Mouse (Mus musculus) liver, postnatal 0 days (tissue): ENCODE measurements around the gene 2210016L21Rik. TPM values are rescaled to one million over a fixed set of nuclear protein-coding genes. Genes with fewer than 3 reads are reported as not detected.
A peak's percentile ranks its signal among the peaks of the same experiment; 100 is the strongest.

Experiments
- ATAC-seq: fragments of 200-750 bp; cut with Nextera tagmentation; 2 replicates; pipeline ENCODE4 v1.8.0; 2017; ENCODE audit warnings: mild to moderate bottlenecking, moderate library complexity
- DNase-seq: peaks from one replicate; pipeline ENCODE4 v3.0.0-alpha.2; 2016
- H3K27ac ChIP-seq: fragments of 300-500 bp; sonication (generic); 2 replicates; pipeline ENCODE4 v1.5.1; 2014; ENCODE audit warnings: antibody characterized with exemption, moderate library complexity, mild to moderate bottlenecking, low read depth
- H3K27me3 ChIP-seq: fragments of 300-500 bp; sonication (generic); 2 replicates; pipeline ENCODE4 v1.6.1; 2014; ENCODE audit warnings: low read length, control low read depth, mixed read lengths; ENCODE audit not compliant: insufficient read depth
- H3K36me3 ChIP-seq: fragments of 300-500 bp; sonication (generic); replicated peaks from 2 replicates; pipeline ENCODE4 v1.6.1; 2014; ENCODE audit warnings: mild to moderate bottlenecking, control low read depth, low read length, moderate library complexity, mixed read lengths; ENCODE audit not compliant: insufficient read depth
- H3K4me1 ChIP-seq: fragments of 300-500 bp; sonication (generic); 2 replicates; pipeline ENCODE4 v1.6.1; 2014; ENCODE audit warnings: antibody characterized with exemption, mild to moderate bottlenecking, control low read depth; ENCODE audit not compliant: insufficient read depth
- H3K4me2 ChIP-seq: fragments of 300-500 bp; sonication (generic); 2 replicates; pipeline ENCODE4 v1.6.1; 2014; ENCODE audit warnings: low read depth, mild to moderate bottlenecking, low read length, moderate library complexity, mixed read lengths
- H3K4me3 ChIP-seq: fragments of 300-500 bp; sonication (generic); 2 replicates; pipeline ENCODE4 v1.5.1; 2014; ENCODE audit warnings: low read depth, low read length
- H3K9ac ChIP-seq: fragments of 300-500 bp; sonication (generic); replicated peaks from 2 replicates; pipeline ENCODE4 v1.6.1; 2014; ENCODE audit warnings: mild to moderate bottlenecking, moderate library complexity
- H3K9me3 ChIP-seq: fragments of 300-500 bp; sonication (generic); 2 replicates; pipeline ENCODE4 v1.6.1; 2016; ENCODE audit warnings: mild to moderate bottlenecking, control low read depth, low read length, mixed read lengths
- CTCF ChIP-seq: sonication (generic); IDR thresholded peaks from 2 replicates; pipeline ENCODE4 v1.5.1; 2016; ENCODE audit warnings: antibody characterized with exemption, low read depth
- EP300 ChIP-seq: IDR thresholded peaks from 2 replicates; pipeline ENCODE4 v1.6.1; 2016; ENCODE audit warnings: antibody characterized with exemption, low read depth, mild to moderate bottlenecking
- WGBS: fragments of 180-500 bp; shearing (Covaris S2); extraction: QIAGEN DNeasy Blood & Tissue Kit; methylation state at CpG from one replicate; pipeline ENCODE4 v1.1.7; 2014; ENCODE audit not compliant: insufficient replicate concordance; 5-methylcytosine and 5-hydroxymethylcytosine counted together
- polyA plus RNA-seq: library from polyadenylated mRNA; unstranded; fragments of >200 nt; fragmentation: Nextera tagmentation; extraction: Ambion mirVana; gene quantifications from 2 replicates; pipeline ENCODE4 v1.2.1, GENCODE M21; 2015

2210016L21Rik gene
- polyA plus RNA-seq, 1 experiment from 2014 or later: 15.3 TPM

DNA sequence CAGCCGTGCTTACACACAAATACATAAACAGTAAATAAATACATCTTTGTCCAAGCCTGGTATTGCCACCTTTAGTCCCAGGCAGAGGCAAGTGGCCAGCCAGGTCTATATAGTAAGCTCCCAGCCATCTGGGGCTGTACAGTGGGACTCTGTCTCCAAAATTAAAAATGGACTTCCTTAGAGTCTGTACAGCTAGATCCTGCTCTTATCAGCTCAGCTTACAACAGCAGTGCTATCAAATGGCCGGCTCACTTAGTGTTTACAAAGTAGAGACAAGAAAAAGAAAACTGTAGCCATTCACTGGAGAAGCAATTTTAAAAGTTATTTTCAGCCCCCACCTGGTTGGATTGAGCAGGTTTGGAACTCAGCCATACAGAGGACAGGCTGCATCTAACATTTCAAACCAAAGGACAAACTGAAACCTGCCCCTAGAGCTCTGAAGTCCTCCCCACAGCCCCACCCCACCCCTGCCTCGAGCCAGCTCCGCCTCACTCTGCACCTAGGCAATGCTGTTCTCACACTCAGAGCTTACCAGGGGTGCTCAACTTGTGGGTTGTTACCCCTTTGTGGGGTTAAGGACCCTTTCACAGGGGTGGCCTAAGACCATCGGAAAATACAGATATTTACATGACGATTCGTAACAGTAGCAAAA is 22.5 kb downstream of the 2210016L21Rik start:
- Histone ChIP-seq H3K4me1 (peaks cover 16% of the 10 kb centered on the region), H3K4me3 (no peak overlapping the region), H3K9ac (peak overlapping the region; percentile 34), H3K27me3 (no peaks in the 10 kb centered on the region), H3K4me2 (peak overlapping the region; percentile 61), H3K9me3 (no peaks in the 10 kb centered on the region), H3K36me3 (peaks cover 7% of the 10 kb centered on the region; the same call in 1 of the 2 replicates), H3K27ac (peak overlapping the region; percentile 70)
- peak; percentile 63 for ATAC-seq
- peak; percentile 51 for DNase-seq
- WGBS: 36% methylated on average over 7 of the region's 7 CpGs
- TF ChIP-seq CTCF (no peak), EP300 (no peak)

GRCm38 (mm10) chr5:114964967-114965898 is 23.3 kb downstream of the 2210016L21Rik start:
- WGBS: 36% methylated on average over 17 of the region's 17 CpGs
- no peak for DNase-seq
- peak overlapping the region; percentile 34 for H3K9ac ChIP-seq

GRCm38 (mm10) chr5:114967523-114968268 is 25.7 kb downstream of the 2210016L21Rik start:
- no peak overlapping the region for H3K4me3 ChIP-seq

More at GRCm38 (mm10) chr5:114964967-114965898, 23.3 kb downstream of the 2210016L21Rik start:
- Histone ChIP-seq H3K4me3 (no peak overlapping the region), H3K27me3 (no peaks in the 10 kb centered on the region), H3K36me3 (no peaks in the 10 kb centered on the region), H3K4me1 (peaks cover 16% of the 10 kb centered on the region), H3K9me3 (no peaks in the 10 kb centered on the region), H3K27ac (peak overlapping the region; percentile 70), H3K4me2 (peak overlapping the region; percentile 61)
- TF ChIP-seq CTCF (no peak), EP300 (no peak)
- ATAC-seq: peak; percentile 35; the same call in 1 of the 2 replicates

GRCm38 (mm10) chr5:114968651-114969050 is 26.7 kb downstream of the 2210016L21Rik start:
- Histone ChIP-seq H3K27ac (peak overlapping the region; percentile 90), H3K4me3 (peak overlapping the region; percentile 56), H3K4me2 (peak overlapping the region; percentile 64), H3K36me3 (no peaks in the 10 kb centered on the region), H3K4me1 (peaks cover 16% of the 10 kb centered on the region), H3K9ac (peak overlapping the region; percentile 76), H3K27me3 (no peaks in the 10 kb centered on the region), H3K9me3 (no peaks in the 10 kb centered on the region)
- ATAC-seq: no peak
- TF ChIP-seq CTCF: no peak
- no peak for TF ChIP-seq EP300
- no peak for DNase-seq
- WGBS: 31% methylated on average over 7 of the region's 7 CpGs

More at GRCm38 (mm10) chr5:114967523-114968268, 25.7 kb downstream of the 2210016L21Rik start:
- 32% methylated on average over 14 of the region's 14 CpGs for WGBS
- H3K36me3 ChIP-seq: no peaks in the 10 kb centered on the region
- DNase-seq (no peak), ATAC-seq (no peak)
- no peak overlapping the region for H3K9ac ChIP-seq
- H3K27ac ChIP-seq: no peak overlapping the region
- H3K4me2 ChIP-seq: peak overlapping the region; percentile 64
- TF ChIP-seq CTCF (no peak), EP300 (no peak)
- H3K4me1 ChIP-seq: peaks cover 16% of the 10 kb centered on the region
- H3K9me3 ChIP-seq: no peaks in the 10 kb centered on the region
- H3K27me3 ChIP-seq: no peaks in the 10 kb centered on the region

- Histone ChIP-seq H3K4me1 (peaks cover 15% of the 10 kb centered on the region), H3K4me3 (peak overlapping the region; percentile 56), H3K27ac (peak overlapping the region; percentile 90), H3K9me3 (no peaks in the 10 kb centered on the region), H3K4me2 (peak overlapping the region; percentile 64), H3K27me3 (no peaks in the 10 kb centered on the region), H3K9ac (peak overlapping the region; percentile 76), H3K36me3 (no peaks in the 10 kb centered on the region)
- 15% methylated on average over 4 of the region's 4 CpGs for WGBS
- ATAC-seq (no peak), DNase-seq (no peak)
- TF ChIP-seq CTCF: no peak
- no peak for TF ChIP-seq EP300
Measured at GRCm38 (mm10) chr5:114969064-114969463, 27.1 kb downstream of the 2210016L21Rik start.
